Mouse (Mus musculus) midbrain, embryonic 16.5 days (tissue): Measurements from ENCODE around the gene Stag3. TPM values are rescaled to one million over a fixed set of nuclear protein-coding genes. Genes with fewer than 3 reads are reported as not detected.

Experiments
- ATAC-seq: fragments of 200-750 bp; cut with Nextera tagmentation; 2 replicates; pipeline ENCODE4 v1.8.0; 2017; ENCODE audit warnings: moderate TSS enrichment
- H3K27ac ChIP-seq: fragments of 300-500 bp; sonication (generic); 2 replicates; pipeline ENCODE4 v1.5.1; 2014; ENCODE audit warnings: mild to moderate bottlenecking, low read length, mixed read lengths
- H3K27me3 ChIP-seq: fragments of 300-500 bp; sonication (generic); 2 replicates; pipeline ENCODE4 v1.6.1; 2014; ENCODE audit warnings: low read depth, low read length, mixed read lengths; ENCODE audit not compliant: control insufficient read depth, insufficient read depth
- H3K36me3 ChIP-seq: fragments of 300-500 bp; sonication (generic); 2 replicates; pipeline ENCODE4 v1.6.1; 2014; ENCODE audit warnings: mild to moderate bottlenecking, low read length, moderate library complexity, mixed read lengths; ENCODE audit not compliant: control insufficient read depth, insufficient read depth
- H3K4me1 ChIP-seq: fragments of 300-500 bp; sonication (generic); 2 replicates; pipeline ENCODE4 v1.6.1; 2014; ENCODE audit warnings: mild to moderate bottlenecking, low read length, mixed read lengths; ENCODE audit not compliant: control insufficient read depth, insufficient read depth
- H3K4me2 ChIP-seq: fragments of 300-500 bp; sonication (generic); 2 replicates; pipeline ENCODE4 v1.6.1; 2014; ENCODE audit warnings: mild to moderate bottlenecking, low read length, mixed read lengths
- H3K4me3 ChIP-seq: fragments of 300-500 bp; sonication (generic); 2 replicates; pipeline ENCODE4 v1.5.1; 2014; ENCODE audit warnings: low read depth, mild to moderate bottlenecking, low read length, moderate library complexity, mixed read lengths
- H3K9ac ChIP-seq: fragments of 300-500 bp; sonication (generic); 2 replicates; pipeline ENCODE4 v1.6.1; 2014; ENCODE audit warnings: low read depth, low read length, mixed read lengths
- H3K9me3 ChIP-seq: fragments of 300-500 bp; sonication (generic); replicated peaks from 2 replicates; pipeline ENCODE4 v1.6.1; 2014; ENCODE audit warnings: mild to moderate bottlenecking, low read length, mixed read lengths; ENCODE audit not compliant: control insufficient read depth, poor library complexity, severe bottlenecking
- WGBS: fragments of 180-500 bp; shearing (Covaris S2); extraction: QIAGEN DNeasy Blood & Tissue Kit; methylation state at CpG from one replicate; pipeline ENCODE4 v1.1.7; 2014; 5-methylcytosine and 5-hydroxymethylcytosine counted together
- polyA plus RNA-seq: library from polyadenylated mRNA; unstranded; fragments of >200 nt; fragmentation: Nextera tagmentation; extraction: Ambion mirVana; gene quantifications from 2 replicates; pipeline ENCODE4 v1.2.1, GENCODE M21; 2015

The Stag3 gene
- 11.7 and 13.1 TPM in 2 replicates for polyA plus RNA-seq

- under 1% methylated on average over 56 of the region's 56 CpGs for WGBS
- H3K27me3 ChIP-seq, result no peaks in the 10 kb centered on the region
- peak within 1 kb of the TSS; percentile 84 for H3K27ac ChIP-seq
- ATAC-seq, result peak; percentile 99
- H3K4me2 ChIP-seq, result peak within 1 kb of the TSS; percentile 78
- peak within 1 kb of the TSS; percentile 88 for H3K9ac ChIP-seq
- peaks cover 40% of the 10 kb centered on the region for H3K4me1 ChIP-seq
- H3K9me3 ChIP-seq, result no peaks in the 10 kb centered on the region
- no peaks in the 10 kb centered on the region for H3K36me3 ChIP-seq
- H3K4me3 ChIP-seq, result peak within 1 kb of the TSS; percentile 70
Measured at GRCm38 (mm10) chr5:138279585-138280424, at the start of gene Stag3, which contains the start of the genes Gm43720 and Gpc2. Gene Stag3, plus strand, starts transcription at chr5:138280240. Gene Gm43720, minus strand, starts transcription at chr5:138279958. Gene Gpc2, minus strand, starts transcription at chr5:138280005.

GRCm38 (mm10) chr5:138233778-138234177 is 46.3 kb upstream of the Stag3 start:
- Histone ChIP-seq H3K9me3 (no peaks in the 10 kb centered on the region), H3K9ac (no peak overlapping the region), H3K36me3 (no peaks in the 10 kb centered on the region), H3K4me2 (no peak overlapping the region), H3K4me1 (no peaks in the 10 kb centered on the region), H3K27me3 (no peaks in the 10 kb centered on the region), H3K4me3 (no peak overlapping the region), H3K27ac (no peak overlapping the region)
- WGBS, result 87% methylated on average over 2 of the region's 2 CpGs
- ATAC-seq, result no peak

DNA sequence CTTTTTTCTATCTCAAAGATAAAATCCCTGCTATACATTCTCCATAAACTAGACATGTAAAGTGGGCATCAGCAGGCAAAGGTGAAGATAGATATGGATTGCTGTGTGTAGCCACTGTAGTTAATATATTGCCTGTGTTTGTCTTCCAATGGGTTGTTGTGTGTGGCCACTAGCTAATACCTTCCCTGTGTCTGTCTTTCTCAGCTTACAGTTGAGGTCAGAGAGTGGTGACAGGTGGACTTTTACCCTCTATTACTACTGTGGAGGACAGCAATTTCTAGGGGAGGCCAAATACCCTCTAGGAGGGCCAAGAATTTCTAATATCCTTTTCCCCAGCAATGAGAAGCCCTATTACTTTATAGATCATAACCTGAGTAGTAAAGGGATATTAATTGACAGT is 45.8 kb upstream of the Stag3 start:
- H3K36me3 ChIP-seq, result no peaks in the 10 kb centered on the region
- H3K4me1 ChIP-seq, result no peaks in the 10 kb centered on the region
- no peak overlapping the region for H3K27ac ChIP-seq
- no peak for ATAC-seq
- no peak overlapping the region for H3K4me3 ChIP-seq
- H3K27me3 ChIP-seq, result no peaks in the 10 kb centered on the region
- H3K9ac ChIP-seq, result no peak overlapping the region
- H3K9me3 ChIP-seq, result no peaks in the 10 kb centered on the region
- no peak overlapping the region for H3K4me2 ChIP-seq

GRCm38 (mm10) chr5:138241511-138241910 is 38.5 kb upstream of the Stag3 start:
- H3K4me3 ChIP-seq, result no peak overlapping the region
- ATAC-seq, result no peak
- WGBS, result 32% methylated on average over 2 of the region's 2 CpGs

DNA sequence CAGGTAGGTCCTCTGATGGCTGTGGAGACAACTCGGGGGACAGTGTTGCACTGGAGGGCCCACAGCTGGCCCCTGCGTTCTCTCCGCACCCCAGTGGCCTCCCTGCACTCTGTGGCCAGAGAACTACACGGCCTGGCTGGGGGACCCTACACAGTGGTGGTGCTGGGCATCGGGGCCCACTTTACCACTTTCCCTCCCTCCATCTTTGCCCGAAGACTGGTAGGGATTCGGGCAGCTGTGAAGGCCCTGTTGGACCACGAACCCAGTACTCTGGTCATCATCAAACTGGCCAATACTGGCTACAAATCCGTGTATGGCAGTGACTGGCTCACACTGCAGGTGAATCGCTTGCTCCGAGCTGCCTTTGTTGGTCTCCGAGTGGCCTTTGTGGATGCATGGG is 28.9 kb upstream of the Stag3 start:
- no peak for ATAC-seq
- Histone ChIP-seq H3K4me3 (no peak overlapping the region), H3K36me3 (no peaks in the 10 kb centered on the region), H3K4me2 (no peak overlapping the region), H3K9me3 (no peaks in the 10 kb centered on the region), H3K9ac (no peak overlapping the region), H3K27me3 (no peaks in the 10 kb centered on the region), H3K4me1 (peaks cover 6% of the 10 kb centered on the region), H3K27ac (no peak overlapping the region)
- 84% methylated on average over 12 of the region's 12 CpGs for WGBS

More at GRCm38 (mm10) chr5:138241511-138241910, 38.5 kb upstream of the Stag3 start:
- no peak overlapping the region for H3K9ac ChIP-seq
- no peak overlapping the region for H3K4me2 ChIP-seq
- H3K27me3 ChIP-seq, result no peaks in the 10 kb centered on the region
- H3K36me3 ChIP-seq, result no peaks in the 10 kb centered on the region
- no peak overlapping the region for H3K27ac ChIP-seq
- no peaks in the 10 kb centered on the region for H3K9me3 ChIP-seq
- no peaks in the 10 kb centered on the region for H3K4me1 ChIP-seq

DNA sequence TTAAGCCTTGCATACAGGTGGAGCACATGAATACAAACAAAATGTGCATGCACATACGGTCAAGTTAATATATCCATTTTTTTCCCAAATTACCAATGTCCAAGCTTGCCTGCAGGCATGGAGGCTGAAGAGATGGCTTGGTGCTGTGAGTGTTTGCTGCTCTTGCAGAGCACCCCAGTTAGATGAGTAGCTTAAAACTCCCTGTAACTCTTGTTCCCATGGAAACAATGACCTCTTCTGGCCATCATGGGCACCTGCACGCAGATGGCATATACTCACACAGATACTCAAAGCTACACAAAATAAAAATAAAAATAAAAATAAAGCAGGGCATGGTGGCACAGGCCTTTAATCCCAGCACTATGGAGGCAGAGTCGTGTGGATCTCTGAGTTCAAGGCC is 27.0 kb upstream of the Stag3 start:
- no peak overlapping the region for H3K4me2 ChIP-seq
- no peaks in the 10 kb centered on the region for H3K9me3 ChIP-seq
- peaks cover 15% of the 10 kb centered on the region for H3K4me1 ChIP-seq
- H3K4me3 ChIP-seq, result no peak overlapping the region
- no peaks in the 10 kb centered on the region for H3K27me3 ChIP-seq
- H3K36me3 ChIP-seq, result no peaks in the 10 kb centered on the region
- WGBS, result 95% methylated on average over 3 of the region's 3 CpGs
- ATAC-seq, result no peak
- no peak overlapping the region for H3K9ac ChIP-seq
- H3K27ac ChIP-seq, result no peak overlapping the region

DNA sequence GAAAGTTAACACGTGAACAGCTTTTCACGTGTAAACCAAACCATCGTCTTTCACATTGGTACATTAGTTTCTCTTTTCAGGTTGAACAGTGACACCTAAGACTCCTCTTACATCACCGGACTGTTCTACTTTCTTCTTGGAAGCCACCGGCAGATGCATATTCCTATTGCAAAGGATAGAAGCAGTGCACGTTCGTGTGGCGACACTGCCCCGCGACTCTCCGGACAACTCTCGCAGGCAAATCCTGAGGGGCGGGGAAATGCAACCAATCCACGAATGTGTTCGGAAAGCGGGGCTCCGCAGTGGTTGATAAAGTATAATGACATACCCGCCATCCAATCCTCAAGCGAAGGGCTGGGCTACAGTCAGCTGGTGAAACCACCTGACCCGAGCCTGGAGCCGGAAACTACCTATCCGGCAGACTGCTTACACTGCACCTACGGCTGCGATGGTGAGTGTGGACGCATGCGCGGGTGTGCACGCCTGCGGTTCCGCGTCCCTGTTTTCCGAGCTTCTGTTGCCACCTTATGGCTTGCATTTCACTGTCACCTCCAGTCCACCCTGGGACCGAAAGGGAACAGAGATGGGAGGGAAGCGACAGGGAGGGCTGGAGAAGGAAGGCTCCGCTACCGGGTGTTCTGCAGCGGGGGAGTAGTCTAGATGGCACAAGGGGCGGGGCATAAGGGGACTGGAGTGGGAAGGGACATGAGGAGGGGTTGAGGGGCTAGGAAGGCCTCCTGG is 24.5 kb upstream of the Stag3 start, which contains the start of gene Lamtor4:
Lamtor4 (plus strand) TSS at position 130 of the 741 bp plus-strand sequence.
- Histone ChIP-seq H3K4me2 (peak within 1 kb of the TSS; percentile 75), H3K4me3 (peak within 1 kb of the TSS; percentile 71), H3K27me3 (no peaks in the 10 kb centered on the region), H3K36me3 (peaks cover 8% of the 10 kb centered on the region; the same call in 1 of the 2 replicates), H3K27ac (peak within 1 kb of the TSS; percentile 90), H3K9me3 (no peaks in the 10 kb centered on the region), H3K4me1 (peaks cover 15% of the 10 kb centered on the region), H3K9ac (peak within 1 kb of the TSS; percentile 85)
- WGBS, result under 1% methylated on average over 38 of the region's 38 CpGs
- ATAC-seq, result peak; percentile 100

GRCm38 (mm10) chr5:138256094-138256467 is 24.0 kb upstream of the Stag3 start:
- 24% methylated on average over 7 of the region's 7 CpGs for WGBS
- ATAC-seq, result no peak

More at GRCm38 (mm10) chr5:138256094-138256467, 24.0 kb upstream of the Stag3 start:
- no peaks in the 10 kb centered on the region for H3K9me3 ChIP-seq
- H3K4me3 ChIP-seq, result peak overlapping the region; percentile 71
- peak overlapping the region; percentile 75 for H3K4me2 ChIP-seq
- peaks cover 13% of the 10 kb centered on the region; the same call in 1 of the 2 replicates for H3K36me3 ChIP-seq
- H3K9ac ChIP-seq, result peak overlapping the region; percentile 85
- no peaks in the 10 kb centered on the region for H3K27me3 ChIP-seq
- H3K27ac ChIP-seq, result peak overlapping the region; percentile 90
- peaks cover 15% of the 10 kb centered on the region for H3K4me1 ChIP-seq
